14 mouse cellular contexts compared by ENCODE assay signal in genomic region chr3:15118634-15119356, GRCm38 (mm10).
"Had no signal": no experiment of that assay in that cellular context is flagged by ENCODE, and none has a peak within 500 bp of the region (broad histone marks: within the 10 kb centered on the region; RNA-seq: fewer than 3 reads in every experiment).

No protein-coding gene starts in this region.

- DNase-seq: kidney, adult 18-20 months; kidney, postnatal 14 days; right cerebral cortex, adult 18-20 months; right cerebral cortex, postnatal 25 days; thymus, adult 2 months; thymus, postnatal 25 days had no signal

- H3K9ac ChIP-seq: hindbrain, embryonic 14.5 days; limb, embryonic 15.5 days; liver, embryonic 14.5 days; midbrain, embryonic 15.5 days; neural tube, embryonic 12.5 days had no signal

- H3K36me3 ChIP-seq: limb, embryonic 15.5 days; midbrain, embryonic 15.5 days; neural tube, embryonic 12.5 days had no signal

- H3K9me3 ChIP-seq: limb, embryonic 15.5 days; megakaryocyte, embryonic 14.5 days; midbrain, embryonic 15.5 days; neural tube, embryonic 12.5 days had no signal

- H3K4me3 ChIP-seq: left cerebral cortex, adult 2 months; limb, embryonic 15.5 days; megakaryocyte, embryonic 14.5 days; midbrain, embryonic 15.5 days; neural tube, embryonic 12.5 days had no signal

- H3K4me2 ChIP-seq: hindbrain, embryonic 14.5 days; limb, embryonic 15.5 days; midbrain, embryonic 11.5 days; midbrain, embryonic 15.5 days; neural tube, embryonic 12.5 days had no signal

- ATAC-seq: midbrain, embryonic 15.5 days had no signal

- H3K27ac ChIP-seq: hindbrain, embryonic 14.5 days; left cerebral cortex, adult 2 months; limb, embryonic 15.5 days; liver, embryonic 14.5 days; midbrain, embryonic 15.5 days; neural tube, embryonic 12.5 days had no signal

- H3K4me1 ChIP-seq: limb, embryonic 15.5 days; midbrain, embryonic 15.5 days; neural tube, embryonic 12.5 days had no signal

- H3K27me3 ChIP-seq: limb, embryonic 15.5 days; megakaryocyte, embryonic 14.5 days; midbrain, embryonic 15.5 days; neural tube, embryonic 12.5 days had no signal
